Mouse (Mus musculus): ENCODE results near the gene Cfp.

Cfp gene

GRCm38 (mm10) chrX:20931364-20931763 lies at the start of gene Cfp:
Cfp (minus strand) TSS chrX:20931555.
- DNase-seq (ENCODE audit: low spot score in 2 of 2) = no peak

GRCm38 (mm10) chrX:20980901-20981300 lies 49.5 kb upstream of the Cfp start:
- no peak for DNase-seq (ENCODE audit: low spot score in 2 of 2)

GRCm38 (mm10) chrX:20961477-20962378 lies 30.4 kb upstream of the Cfp start, which contains the start of gene Uxt:
Uxt (minus strand) TSS chrX:20962017.
- DNase-seq (ENCODE audit: low spot score in 2 of 2) = peak; percentile 75 to 89

GRCm38 (mm10) chrX:20950191-20950880 lies 19.0 kb upstream of the Cfp start, which contains the start of gene Elk1:
Elk1 (minus strand) TSS chrX:20950608.
- DNase-seq (ENCODE audit: low spot score in 2 of 2) = peak; percentile 90 to 91

GRCm38 (mm10) chrX:20946055-20946454 lies 14.7 kb upstream of the Cfp start:
- peak in 1 of 2 experiments; percentile 66 for DNase-seq (ENCODE audit: low spot score in 2 of 2)

GRCm38 (mm10) chrX:20931963-20932362 lies 608 bp upstream of the Cfp start:
- no peak for DNase-seq (ENCODE audit: low spot score in 2 of 2)

GRCm38 (mm10) chrX:20929859-20930258 lies 1.5 kb downstream of the Cfp start:
- no peak for DNase-seq (ENCODE audit: low spot score in 2 of 2)

GRCm38 (mm10) chrX:20924976-20925375 lies 6.4 kb downstream of the Cfp start:
- peak in 1 of 2 experiments; percentile 29 for DNase-seq (ENCODE audit: low spot score in 2 of 2)

GRCm38 (mm10) chrX:20923506-20923905 lies 7.8 kb downstream of the Cfp start:
- DNase-seq (ENCODE audit: low spot score in 2 of 2) = no peak

GRCm38 (mm10) chrX:20921366-20921765 lies 10.0 kb downstream of the Cfp start:
- peak in 1 of 2 experiments; percentile 35 for DNase-seq (ENCODE audit: low spot score in 2 of 2)

- DNase-seq (ENCODE audit: low spot score in 2 of 2) = peak; percentile 82 to 85
Observed at GRCm38 (mm10) chrX:20920844-20921364, 10.5 kb downstream of the Cfp start, which contains the start of gene Syn1. Syn1 (minus strand) TSS chrX:20921004.

- DNase-seq (ENCODE audit: low spot score in 2 of 2) = no peak
Observed at GRCm38 (mm10) chrX:20920249-20920843, 11.0 kb downstream of the Cfp start.

GRCm38 (mm10) chrX:20915075-20915474 lies 16.3 kb downstream of the Cfp start:
- peak in 1 of 2 experiments; percentile 19 for DNase-seq (ENCODE audit: low spot score in 2 of 2)

GRCm38 (mm10) chrX:20913726-20914125 lies 17.6 kb downstream of the Cfp start:
- no peak for DNase-seq (ENCODE audit: low spot score in 2 of 2)

GRCm38 (mm10) chrX:20910074-20910473 lies 21.3 kb downstream of the Cfp start:
- DNase-seq (ENCODE audit: low spot score in 2 of 2) = no peak
